Comparison of ENCODE assay signal across 25 mouse cellular contexts in the genomic region with DNA sequence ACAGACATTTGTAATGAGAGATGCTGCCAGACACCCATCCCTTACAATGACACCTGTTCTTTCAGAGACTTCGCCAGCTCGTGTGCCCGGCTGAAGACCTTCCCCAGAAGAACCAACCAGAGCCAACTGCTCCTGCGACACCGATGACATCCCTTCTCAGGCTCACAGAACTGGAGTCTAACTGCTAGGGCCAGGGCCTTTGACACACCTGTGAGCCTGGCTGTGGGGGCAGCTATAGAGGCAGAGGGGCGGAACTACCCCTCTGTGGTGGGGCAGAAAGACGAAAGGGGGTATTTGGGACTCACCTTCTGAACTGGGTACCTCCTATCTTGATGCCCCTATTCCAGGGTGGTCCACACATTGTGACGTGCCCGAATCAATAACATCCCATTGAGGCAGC. TPM values are rescaled to one million over a fixed set of nuclear protein-coding genes. Genes with fewer than 3 reads are reported as not detected.
DNase-seq lines count a peak whose midpoint lies in the region; ATAC-seq and TF ChIP-seq lines count a peak whose summit lies in the region.
"Had no signal": no experiment of that assay in that cellular context is flagged by ENCODE, and none has a peak within 500 bp of the region (broad histone marks: within the 10 kb centered on the region; RNA-seq: fewer than 3 reads in every experiment).

No protein-coding gene starts in this region.

- no peaks in the 10 kb centered on the region for H3K79me2 ChIP-seq in heart, adult 2 months (replicated peaks; ENCODE audit: control insufficient read depth, insufficient read depth, low read length)

- intact Hi-C loops in heart, adult 2 months (cut with DNase I) = loop anchor here (1.0 to 5.0 kb wide), 3 partner anchors 65 to 196 kb away; partner anchors contain the start of gene Iqsec3

- H3K4me3 ChIP-seq in hindbrain, embryonic 10.5 days = no peak overlapping the region
- H3K4me3 ChIP-seq in hindbrain, embryonic 14.5 days (replicated peaks; ENCODE audit: low read length) = no peak overlapping the region
- H3K4me3 ChIP-seq in G1E (ENCODE audit: low read depth, low read length) = peak overlapping the region; percentile 71
- peak overlapping the region; percentile 46 for H3K4me3 ChIP-seq in liver, embryonic 13.5 days (replicated peaks)
- H3K4me3 ChIP-seq in lung, postnatal 0 days (ENCODE audit: low read depth, low read length) = no peak overlapping the region
- H3K4me3 ChIP-seq in heart, adult 2 months = no peak overlapping the region
- H3K4me3 ChIP-seq: forebrain, embryonic 10.5 days; forebrain, embryonic 15.5 days; heart, embryonic 10.5 days; heart, embryonic 15.5 days; hindbrain, embryonic 12.5 days; layer of hippocampus, adult 2 months; left cerebral cortex, adult 2 months; limb, embryonic 12.5 days had no signal

- H3K9me3 ChIP-seq in hindbrain, embryonic 10.5 days = no peaks in the 10 kb centered on the region
- H3K9me3 ChIP-seq in hindbrain, embryonic 14.5 days (ENCODE audit: control insufficient read depth, low read length) = no peaks in the 10 kb centered on the region
- no peaks in the 10 kb centered on the region for H3K9me3 ChIP-seq in G1E (replicated peaks)
- H3K9me3 ChIP-seq in liver, embryonic 13.5 days (replicated peaks) = no peaks in the 10 kb centered on the region
- no peaks in the 10 kb centered on the region for H3K9me3 ChIP-seq in lung, postnatal 0 days (ENCODE audit: low read length)
- H3K9me3 ChIP-seq: forebrain, embryonic 10.5 days; forebrain, embryonic 15.5 days; heart, embryonic 10.5 days; heart, embryonic 15.5 days; hindbrain, embryonic 12.5 days; limb, embryonic 12.5 days had no signal

- peaks cover 12% of the 10 kb centered on the region; the same call in 1 of the 2 replicates for H3K27me3 ChIP-seq in hindbrain, embryonic 10.5 days (ENCODE audit: insufficient read depth, poor library complexity, severe bottlenecking)
- no peaks in the 10 kb centered on the region for H3K27me3 ChIP-seq in hindbrain, embryonic 14.5 days (ENCODE audit: control insufficient read depth, insufficient read depth, low read length)
- H3K27me3 ChIP-seq in G1E (ENCODE audit: insufficient read depth, low read length) = no peaks in the 10 kb centered on the region; the same call in 1 of the 2 replicates
- H3K27me3 ChIP-seq in liver, embryonic 13.5 days = 0 out of 2 replicates have a peak, but pooled peaks cover 8% of the 10 kb centered on the region
- no peaks in the 10 kb centered on the region for H3K27me3 ChIP-seq in lung, postnatal 0 days (replicated peaks; ENCODE audit: insufficient read depth, low read length)
- H3K27me3 ChIP-seq in heart, adult 2 months (ENCODE audit: control insufficient read depth, insufficient read depth, low read length) = no peaks in the 10 kb centered on the region
- H3K27me3 ChIP-seq: forebrain, embryonic 15.5 days; limb, embryonic 12.5 days had no signal

- 0 out of 2 replicates have a peak, but pooled peaks cover 8% of the 10 kb centered on the region for H3K4me1 ChIP-seq in hindbrain, embryonic 10.5 days (replicated peaks)
- H3K4me1 ChIP-seq in hindbrain, embryonic 14.5 days (replicated peaks; ENCODE audit: control insufficient read depth, insufficient read depth, low read length) = no peaks in the 10 kb centered on the region
- H3K4me1 ChIP-seq in G1E (ENCODE audit: insufficient read depth, low read depth, low read length) = peaks cover 34% of the 10 kb centered on the region
- peaks cover 27% of the 10 kb centered on the region for H3K4me1 ChIP-seq in liver, embryonic 13.5 days (replicated peaks)
- H3K4me1 ChIP-seq in lung, postnatal 0 days (ENCODE audit: insufficient read depth, low read depth, low read length) = no peaks in the 10 kb centered on the region
- H3K4me1 ChIP-seq in heart, adult 2 months (ENCODE audit: control insufficient read depth, insufficient read depth, low read length) = no peaks in the 10 kb centered on the region
- H3K4me1 ChIP-seq: forebrain, embryonic 15.5 days; hindbrain, embryonic 12.5 days; limb, embryonic 12.5 days had no signal

- no peaks in the 10 kb centered on the region for H3K36me3 ChIP-seq in hindbrain, embryonic 10.5 days
- no peaks in the 10 kb centered on the region for H3K36me3 ChIP-seq in hindbrain, embryonic 14.5 days (replicated peaks; ENCODE audit: control insufficient read depth, insufficient read depth)
- peaks cover 23% of the 10 kb centered on the region for H3K36me3 ChIP-seq in G1E (replicated peaks)
- H3K36me3 ChIP-seq in liver, embryonic 13.5 days = 0 out of 2 replicates have a peak, but pooled peaks cover 2% of the 10 kb centered on the region
- H3K36me3 ChIP-seq in lung, postnatal 0 days (ENCODE audit: insufficient read depth, low read length) = no peaks in the 10 kb centered on the region
- H3K36me3 ChIP-seq in heart, adult 2 months (ENCODE audit: control insufficient read depth, insufficient read depth, low read length) = no peaks in the 10 kb centered on the region
- H3K36me3 ChIP-seq: forebrain, embryonic 10.5 days; forebrain, embryonic 15.5 days; heart, embryonic 10.5 days; heart, embryonic 15.5 days; hindbrain, embryonic 12.5 days; limb, embryonic 12.5 days had no signal

- WGBS in hindbrain, embryonic 10.5 days = 90% methylated on average over 9 of the region's 9 CpGs
- WGBS in hindbrain, embryonic 14.5 days = 90% methylated on average over 9 of the region's 9 CpGs
- WGBS in liver, embryonic 13.5 days (ENCODE audit: insufficient replicate concordance) = 83% methylated on average over 9 of the region's 9 CpGs
- 93% methylated on average over 9 of the region's 9 CpGs for WGBS in lung, postnatal 0 days
- WGBS in heart, adult 2 months = 96% methylated on average over 9 of the region's 9 CpGs

- no peak for TF ChIP-seq EP300 in lung, postnatal 0 days (IDR thresholded peaks at IDR 0.05)
- TF ChIP-seq EP300 in heart, adult 2 months (IDR thresholded peaks at IDR 0.05; ENCODE audit: insufficient read depth, low read depth, low read length) = no peak

- no peak for ATAC-seq in hindbrain, embryonic 14.5 days (ENCODE audit: low FRiP score)
- ATAC-seq in G1E (ENCODE audit: extremely low read depth, insufficient number of reproducible peaks, low FRiP score, poor library complexity, severe bottlenecking) = no peak
- no peak for ATAC-seq in liver, embryonic 13.5 days (ENCODE audit: low read depth)
- ATAC-seq in lung, postnatal 0 days = no peak
- ATAC-seq: intestine, postnatal 0 days had no signal

- no peak for TF ChIP-seq POLR2A in heart, adult 2 months (IDR thresholded peaks at IDR 0.05; ENCODE audit: insufficient read depth, low read depth, low read length)

- H3K27ac ChIP-seq in hindbrain, embryonic 10.5 days = 0 out of 2 replicates have a peak overlapping the region, but pooled peaks have one; percentile 29
- H3K27ac ChIP-seq in hindbrain, embryonic 14.5 days = no peak overlapping the region
- H3K27ac ChIP-seq in liver, embryonic 13.5 days = peak overlapping the region; percentile 53; the same call in 1 of the 2 replicates
- H3K27ac ChIP-seq in lung, postnatal 0 days (ENCODE audit: low read length) = no peak overlapping the region
- H3K27ac ChIP-seq in heart, adult 2 months = no peak overlapping the region
- H3K27ac ChIP-seq: forebrain, embryonic 10.5 days; forebrain, embryonic 15.5 days; heart, embryonic 10.5 days; heart, embryonic 15.5 days; hindbrain, embryonic 12.5 days; layer of hippocampus, adult 2 months; left cerebral cortex, adult 2 months; limb, embryonic 12.5 days; macrophage had no signal

- DNase-seq in hindbrain, embryonic 10.5 days (ENCODE audit: low spot score) = no peak
- DNase-seq in hindbrain, embryonic 14.5 days (ENCODE audit: low spot score) = no peak
- no peak for DNase-seq in G1E (ENCODE audit: low spot score)
- DNase-seq in liver, embryonic 13.5 days = no peak
- DNase-seq in thymus, postnatal 14 days = peak; percentile 54
- no peak for DNase-seq in cerebellum, adult 18-20 months
- DNase-seq in lung, postnatal 0 days (ENCODE audit: low spot score) = no peak
- DNase-seq in heart, adult 2 months = no peak
- DNase-seq: cerebellum, adult 9-10 months; cerebellum, postnatal 36 days; lung, postnatal 10 days; right cerebral cortex, postnatal 25 days had no signal

- H3K4me2 ChIP-seq in hindbrain, embryonic 14.5 days (replicated peaks) = no peak overlapping the region
- H3K4me2 ChIP-seq in liver, embryonic 13.5 days = peak overlapping the region; percentile 58
- no peak overlapping the region for H3K4me2 ChIP-seq in lung, postnatal 0 days (replicated peaks; ENCODE audit: low read depth, low read length)
- H3K4me2 ChIP-seq: forebrain, embryonic 15.5 days; heart, embryonic 15.5 days; hindbrain, embryonic 12.5 days; limb, embryonic 12.5 days; midbrain, embryonic 11.5 days had no signal

- no peak overlapping the region for H3K9ac ChIP-seq in hindbrain, embryonic 14.5 days
- H3K9ac ChIP-seq in liver, embryonic 13.5 days = no peak overlapping the region
- H3K9ac ChIP-seq in lung, postnatal 0 days (replicated peaks; ENCODE audit: low read depth) = no peak overlapping the region
- no peak overlapping the region for H3K9ac ChIP-seq in heart, adult 2 months (ENCODE audit: low read depth, low read length)
- H3K9ac ChIP-seq: forebrain, embryonic 15.5 days; heart, embryonic 15.5 days; hindbrain, embryonic 12.5 days; limb, embryonic 12.5 days had no signal

- TF ChIP-seq CTCF in G1E (IDR thresholded peaks at IDR 0.05; ENCODE audit: low read depth, low read length) = no peak
- no peak for TF ChIP-seq CTCF in lung, postnatal 0 days (IDR thresholded peaks at IDR 0.05)
- no peak for TF ChIP-seq CTCF in heart, adult 2 months (IDR thresholded peaks at IDR 0.05)

RNA-seq across cellular contexts. Expression of gene Slc6a12, which starts 5.6 kb away (rescaled TPM):
- not detected in 2 replicates for polyA plus RNA-seq in hindbrain, embryonic 10.5 days (2016; fragmentation: Nextera tagmentation; extraction: Ambion mirVana)
- polyA plus RNA-seq in hindbrain, embryonic 14.5 days (2014; fragmentation: Nextera tagmentation; extraction: Ambion mirVana) = 1.2 and 1.6 TPM in 2 replicates
- not detected in 2 replicates for total RNA-seq in G1E (2014; fragmentation: Nextera tagmentation)
- total RNA-seq in G1E (2017) = 0.17 TPM in 1 of 2 replicates, not detected in the other
- polyA plus RNA-seq in G1E (2012) = not detected in 2 replicates
- polyA plus RNA-seq in liver, embryonic 13.5 days (2015; fragmentation: Nextera tagmentation; extraction: Ambion mirVana) = 1.1 and 1.4 TPM in 2 replicates
- polyA plus RNA-seq in lung, postnatal 0 days (2015; fragmentation: Nextera tagmentation; extraction: Ambion mirVana) = not detected in 2 replicates
- total RNA-seq in heart, adult 2 months (2021) = not detected
- polyA plus RNA-seq in heart, adult 2 months (2012; rRNA removed) = 0.18 and 0.23 TPM in 2 replicates
- polyA plus RNA-seq: embryonic facial prominence, embryonic 11.5 days; heart, embryonic 15.5 days; limb, embryonic 12.5 days; macrophage; neural tube, embryonic 11.5 days had no signal

RNA-seq across cellular contexts. Expression of gene Slc6a13, which starts 37.2 kb away (rescaled TPM):
- polyA plus RNA-seq in hindbrain, embryonic 10.5 days (2016; fragmentation: Nextera tagmentation; extraction: Ambion mirVana) = 1.4 and 1.7 TPM in 2 replicates
- polyA plus RNA-seq in hindbrain, embryonic 14.5 days (2014; fragmentation: Nextera tagmentation; extraction: Ambion mirVana) = 49.6 and 51.1 TPM in 2 replicates
- total RNA-seq in G1E (2014; fragmentation: Nextera tagmentation) (9.1 and 10.5 TPM in 2 replicates), G1E (2017) (11.7 and 14.8 TPM in 2 replicates)
- polyA plus RNA-seq in G1E (2012) = 8.0 and 13.7 TPM in 2 replicates
- 18.6 and 21.2 TPM in 2 replicates for polyA plus RNA-seq in liver, embryonic 13.5 days (2015; fragmentation: Nextera tagmentation; extraction: Ambion mirVana)
- polyA plus RNA-seq in lung, postnatal 0 days (2015; fragmentation: Nextera tagmentation; extraction: Ambion mirVana) = 0.26 and 0.42 TPM in 2 replicates
- total RNA-seq in heart, adult 2 months (2021) = under 1 TPM in 1 of 2 experiments, not detected in 1; 0.10 TPM
- polyA plus RNA-seq in heart, adult 2 months (2012; rRNA removed) = 0.59 TPM in 2 replicates
- polyA plus RNA-seq: macrophage had no signal

Comparison
In these comparisons a context has a peak if more than half of its experiments do, and no peak if none do; other contexts are left out.
1. H3K27ac ChIP-seq: peak in hindbrain, embryonic 10.5 days (single experiment) and liver, embryonic 13.5 days (single experiment); none in hindbrain, embryonic 14.5 days (single experiment), lung, postnatal 0 days (single experiment) and heart, adult 2 months (single experiment).
2. H3K4me3 ChIP-seq: peak in G1E (single experiment) and liver, embryonic 13.5 days (single experiment); none in hindbrain, embryonic 10.5 days (single experiment), hindbrain, embryonic 14.5 days (single experiment), lung, postnatal 0 days (single experiment) and heart, adult 2 months (single experiment).